Mouse (Mus musculus) retina, postnatal 7 days (tissue): ENCODE results near the gene Hmcn1.

Experiments
- DNase-seq: peaks from one replicate; pipeline ENCODE4 v3.0.0-alpha.2; 2012; ENCODE audit warnings: low read depth, low spot score

Gene Hmcn1

DNA sequence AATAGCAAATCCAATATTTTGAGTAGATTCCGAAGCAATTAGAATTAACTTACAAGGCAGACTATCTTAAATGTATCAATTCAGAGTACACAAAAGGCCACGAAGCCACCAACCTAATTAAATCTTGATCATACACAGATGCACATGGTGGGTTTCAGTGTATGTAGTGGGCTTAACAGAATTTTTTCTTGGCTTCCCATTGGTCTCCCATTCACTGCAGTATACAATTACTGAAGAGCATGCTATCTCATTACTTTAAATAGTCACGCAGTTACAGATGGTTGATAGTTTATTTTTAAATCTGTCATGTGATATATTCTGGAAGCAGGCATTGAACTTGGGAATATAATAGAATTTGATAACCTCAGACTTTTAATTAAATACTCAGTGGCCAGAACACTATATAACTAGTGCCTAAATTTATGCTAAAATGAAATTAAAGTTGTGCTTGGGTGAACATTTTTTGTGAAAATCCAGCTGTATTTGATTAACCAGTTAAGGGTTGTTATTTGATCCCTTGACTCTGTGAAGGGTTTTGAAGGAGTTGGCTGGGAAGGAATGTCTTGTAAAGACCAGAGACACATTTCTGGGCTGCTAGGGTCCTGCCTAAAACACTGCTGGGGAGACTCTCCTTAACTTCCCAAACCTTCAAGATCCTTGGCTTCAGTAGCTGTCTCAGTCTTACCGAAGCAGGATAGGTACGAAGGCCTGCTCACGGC is 455.7 kb downstream of the Hmcn1 start:
- no peak for DNase-seq

GRCm38 (mm10) chr1:150535770-150536534 is 457.3 kb downstream of the Hmcn1 start:
- no peak for DNase-seq

GRCm38 (mm10) chr1:150534587-150534986 is 458.6 kb downstream of the Hmcn1 start:
- no peak for DNase-seq

- DNase-seq, result no peak
Observed at GRCm38 (mm10) chr1:150513041-150513440, 480.2 kb downstream of the Hmcn1 start.
